Mouse (Mus musculus): ENCODE data around the gene Slc35f1. TPM values are rescaled to one million over a fixed set of nuclear protein-coding genes. Genes with fewer than 3 reads are reported as not detected.

The Slc35f1 gene
- total and polyA plus RNA-seq, 3 experiments = not detected

DNA sequence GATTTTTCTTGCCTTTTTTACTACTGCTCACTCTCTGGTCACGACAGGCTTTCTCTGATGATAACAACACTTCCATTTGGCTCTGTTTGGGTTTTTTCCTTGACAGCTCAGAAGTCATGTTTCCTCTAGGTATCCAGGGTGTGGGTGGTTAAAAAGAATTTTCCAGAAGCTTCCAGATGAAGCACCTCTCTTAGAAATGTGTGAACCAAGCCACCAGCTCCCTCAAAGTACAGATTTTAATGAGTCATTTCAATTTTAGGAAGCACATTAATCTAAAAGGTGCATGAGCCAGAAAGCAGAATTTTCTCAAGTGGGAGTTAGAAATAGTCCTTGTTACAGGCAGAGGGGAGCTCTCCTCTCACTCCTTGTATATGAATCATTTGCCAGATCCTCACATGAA, 292.5 kb downstream of the Slc35f1 start:
- DNase-seq (ENCODE audit: low read depth, low spot score) = no peak
- no peaks in the 10 kb centered on the region for H3K9me3 ChIP-seq (replicated peaks; ENCODE audit: insufficient read depth, low read length)
- no peaks in the 10 kb centered on the region for H3K36me3 ChIP-seq (ENCODE audit: control insufficient read depth in 1 of 2, insufficient read depth in 2 of 2, low read length in 2 of 2)
- TF ChIP-seq MAZ (IDR thresholded peaks at IDR 0.05; ENCODE audit: low read depth, low read length) (no peak), NELFE (IDR thresholded peaks at IDR 0.05; ENCODE audit: low read depth, low read length) (no peak), BHLHE40 (IDR thresholded peaks at IDR 0.05; ENCODE audit: borderline replicate concordance, low read depth, low read length) (no peak), ZKSCAN1 (IDR thresholded peaks at IDR 0.05; ENCODE audit: low read depth, low read length) (no peak), USF1 (IDR thresholded peaks at IDR 0.05; ENCODE audit: low read depth, low read length) (no peak), ZC3H11A (IDR thresholded peaks at IDR 0.05; ENCODE audit: low read depth, low read length) (no peak), NRF1 (IDR thresholded peaks at IDR 0.05; ENCODE audit: insufficient read depth, low read depth, low read length, poor library complexity, severe bottlenecking) (no peak), MXI1 (IDR thresholded peaks at IDR 0.05; ENCODE audit: low read depth, low read length) (no peak)
- H3K9ac ChIP-seq (ENCODE audit: control insufficient read depth, low read depth, low read length, poor library complexity, severe bottlenecking) = no peak overlapping the region
- H3K79me2 ChIP-seq (ENCODE audit: control insufficient read depth, insufficient read depth, low read length, poor library complexity) = no peaks in the 10 kb centered on the region
- H3K27ac ChIP-seq (ENCODE audit: control insufficient read depth, low read depth, low read length) = no peak overlapping the region
- no peak overlapping the region for H3K4me3 ChIP-seq (ENCODE audit: control insufficient read depth in 1 of 2, insufficient read depth in 1 of 2, low read depth in 2 of 2, low read length in 2 of 2)
- no peaks in the 10 kb centered on the region for H3K27me3 ChIP-seq (ENCODE audit: control insufficient read depth in 1 of 2, insufficient read depth in 2 of 2, low read length in 2 of 2)
- H3K4me1 ChIP-seq (ENCODE audit: control insufficient read depth in 1 of 2, insufficient read depth in 2 of 2, low read length in 2 of 2) = no peaks in the 10 kb centered on the region

DNA sequence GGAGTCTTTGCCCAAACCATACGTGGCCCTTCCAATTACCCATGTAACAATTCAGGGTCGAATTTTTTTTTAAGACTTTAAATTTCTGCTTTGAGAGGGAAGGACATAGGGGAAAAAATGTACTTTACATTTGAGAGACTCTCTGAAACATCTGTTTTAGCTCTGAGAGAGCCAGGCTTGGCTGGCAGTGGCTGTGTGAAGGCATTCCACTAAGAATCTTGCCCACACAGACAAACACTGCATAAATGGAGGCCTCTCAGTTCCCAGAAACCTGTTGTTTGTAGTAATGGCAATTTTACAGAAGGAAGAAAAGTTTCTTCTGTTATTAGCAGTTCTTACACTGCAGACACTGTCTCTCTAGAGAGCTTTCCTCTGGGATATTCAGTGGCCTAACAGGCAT, 301.9 kb downstream of the Slc35f1 start:
- Histone ChIP-seq H3K9me3 (replicated peaks; ENCODE audit: insufficient read depth, low read length) (no peaks in the 10 kb centered on the region), H3K27ac (ENCODE audit: control insufficient read depth, low read depth, low read length) (no peak overlapping the region), H3K4me3 (ENCODE audit: control insufficient read depth in 1 of 2, insufficient read depth in 1 of 2, low read depth in 2 of 2, low read length in 2 of 2) (no peak overlapping the region), H3K36me3 (ENCODE audit: control insufficient read depth in 1 of 2, insufficient read depth in 2 of 2, low read length in 2 of 2) (no peaks in the 10 kb centered on the region), H3K79me2 (ENCODE audit: control insufficient read depth, insufficient read depth, low read length, poor library complexity) (no peaks in the 10 kb centered on the region), H3K27me3 (ENCODE audit: control insufficient read depth in 1 of 2, insufficient read depth in 2 of 2, low read length in 2 of 2) (no peaks in the 10 kb centered on the region), H3K4me1 (ENCODE audit: control insufficient read depth in 1 of 2, insufficient read depth in 2 of 2, low read length in 2 of 2) (no peaks in the 10 kb centered on the region), H3K9ac (ENCODE audit: control insufficient read depth, low read depth, low read length, poor library complexity, severe bottlenecking) (no peak overlapping the region)
- TF ChIP-seq SIN3A (IDR thresholded peaks at IDR 0.05; ENCODE audit: low read length) (no peak), GABPA (IDR thresholded peaks at IDR 0.05; ENCODE audit: low read depth, low read length) (no peak), MAX (IDR thresholded peaks at IDR 0.05; ENCODE audit: low read length) (no peak), USF1 (IDR thresholded peaks at IDR 0.05; ENCODE audit: low read depth, low read length) (no peak), ZNF384 (IDR thresholded peaks at IDR 0.05; ENCODE audit: low read depth, low read length) (no peak), MAFK (IDR thresholded peaks at IDR 0.05; ENCODE audit: borderline replicate concordance, low read depth, low read length) (no peak), ZMIZ1 (IDR thresholded peaks at IDR 0.05; ENCODE audit: low read depth, low read length) (no peak), GATA1 (IDR thresholded peaks at IDR 0.05; ENCODE audit: low read depth, low read length) (no peak), CHD2 (IDR thresholded peaks at IDR 0.05; ENCODE audit: low read length) (no peak), BHLHE40 (IDR thresholded peaks at IDR 0.05; ENCODE audit: borderline replicate concordance, low read depth, low read length) (no peak), HCFC1 (IDR thresholded peaks at IDR 0.05; ENCODE audit: low read depth, low read length) (no peak), E2F4 (IDR thresholded peaks at IDR 0.05; ENCODE audit: borderline replicate concordance, low read depth, low read length) (no peak), KAT2A (conservative IDR thresholded peaks at IDR 0.05; ENCODE audit: low read depth, low read length) (no peak), RAD21 (IDR thresholded peaks at IDR 0.05; ENCODE audit: low read depth, low read length) (no peak)
- DNase-seq (ENCODE audit: low read depth, low spot score) = no peak

Measured in MEL (cell line).